Mouse (Mus musculus): Measurements from ENCODE around the gene Hnf1b. TPM values are rescaled to one million over a fixed set of nuclear protein-coding genes. Genes with fewer than 3 reads are reported as not detected.

Gene Hnf1b
- polyA plus RNA-seq, 1 experiment: not detected

DNA sequence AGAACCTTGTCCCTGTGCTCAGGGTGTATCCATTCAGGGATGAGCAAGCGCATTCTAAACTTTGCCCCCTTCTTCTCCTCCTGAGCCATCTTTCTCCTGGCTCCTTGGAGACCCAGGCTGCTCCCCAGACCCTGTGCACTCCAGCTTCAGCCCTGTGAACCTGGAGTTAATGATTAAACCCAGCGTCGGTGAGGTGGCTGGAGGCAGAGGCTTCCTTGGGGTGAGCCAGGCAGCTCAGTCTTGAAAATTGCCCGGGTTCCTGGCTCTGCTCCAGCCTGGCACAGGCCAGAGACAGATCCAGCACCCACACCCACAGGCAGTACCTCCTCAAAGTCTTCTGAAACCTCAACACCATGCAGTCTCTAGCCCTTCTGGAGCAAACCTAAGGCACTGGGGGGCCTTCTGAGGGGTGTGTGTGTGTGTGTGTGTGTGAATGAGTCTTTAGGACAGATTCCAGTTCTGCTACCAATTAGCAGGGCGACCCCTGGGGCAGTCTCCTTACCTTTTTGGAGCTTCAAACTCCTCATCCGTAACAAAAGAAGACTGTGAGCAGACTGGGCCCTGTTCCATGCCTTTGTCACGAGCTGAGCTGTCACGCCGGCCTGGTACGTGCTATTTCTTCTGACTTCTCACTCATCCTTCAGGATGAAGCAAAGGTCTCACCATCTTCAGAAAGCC is 29.9 kb upstream of the Hnf1b start:
- Histone ChIP-seq H3K36me3 (replicated peaks; ENCODE audit: low read length) (no peaks in the 10 kb centered on the region), H3K9me3 (no peaks in the 10 kb centered on the region), H3K4me3 (replicated peaks) (no peak overlapping the region), H3K4me1 (no peaks in the 10 kb centered on the region; the same call in 1 of the 2 replicates), H3K27me3 (replicated peaks) (peaks cover 60% of the 10 kb centered on the region)
- no peak for TF ChIP-seq GATA1 (IDR thresholded peaks at IDR 0.05; ENCODE audit: borderline replicate concordance, low read length)
- TF ChIP-seq FLI1 (IDR thresholded peaks at IDR 0.05; ENCODE audit: low read length): no peak

DNA sequence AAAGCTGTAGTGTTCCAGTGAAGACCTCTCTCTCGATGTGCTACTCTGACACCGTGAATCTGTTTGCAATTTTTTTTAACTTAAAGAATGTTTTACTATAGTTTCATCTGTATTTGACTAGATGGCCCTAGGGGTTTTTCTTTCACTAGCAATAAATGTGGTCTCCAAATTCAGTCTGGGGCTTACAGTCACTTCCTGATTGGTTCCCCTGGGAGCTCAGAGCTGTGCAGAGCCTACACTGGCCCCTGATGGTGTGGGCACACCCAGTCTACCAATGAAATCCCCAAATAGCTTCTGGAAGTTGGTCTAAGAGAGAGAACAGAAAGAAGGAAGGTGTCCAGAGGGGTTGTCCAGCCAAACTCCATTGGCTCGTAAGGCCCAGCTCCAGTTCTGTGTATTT is 23.7 kb upstream of the Hnf1b start:
- Histone ChIP-seq H3K9me3 (no peaks in the 10 kb centered on the region), H3K4me1 (no peaks in the 10 kb centered on the region; the same call in 1 of the 2 replicates), H3K4me3 (replicated peaks) (no peak overlapping the region), H3K27me3 (replicated peaks) (peaks cover 55% of the 10 kb centered on the region), H3K36me3 (replicated peaks; ENCODE audit: low read length) (no peaks in the 10 kb centered on the region)
- TF ChIP-seq GATA1 (IDR thresholded peaks at IDR 0.05; ENCODE audit: borderline replicate concordance, low read length) (no peak), FLI1 (IDR thresholded peaks at IDR 0.05; ENCODE audit: low read length) (no peak)

DNA sequence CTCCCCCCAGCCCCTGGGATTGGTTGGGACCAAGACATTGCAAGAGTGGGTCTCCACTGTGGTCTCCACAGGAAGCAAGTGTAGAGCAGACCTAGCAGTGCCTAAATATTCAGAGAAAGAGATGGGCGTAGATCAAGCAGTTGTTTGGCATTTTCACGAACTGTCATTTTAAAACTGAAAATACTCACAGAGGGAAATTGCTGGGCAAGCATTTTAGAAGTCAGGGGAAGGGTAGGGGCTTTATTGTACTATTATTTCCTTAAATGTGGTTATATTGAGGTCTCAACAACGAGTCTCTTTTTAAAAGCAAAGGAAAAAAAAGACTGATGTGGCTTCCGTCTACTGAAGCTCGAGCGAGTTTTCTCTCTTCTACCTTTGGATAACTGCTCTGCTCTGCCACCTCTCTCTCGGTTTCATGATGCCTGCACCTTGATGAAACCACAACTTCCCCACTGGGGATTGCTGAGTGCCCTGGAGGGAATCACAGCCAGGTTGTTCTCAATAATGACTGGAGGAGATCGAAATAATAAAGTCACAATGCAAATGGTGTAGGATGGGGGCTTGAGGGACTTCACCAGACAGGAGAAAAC is 21.2 kb upstream of the Hnf1b start:
- no peaks in the 10 kb centered on the region for H3K36me3 ChIP-seq (replicated peaks; ENCODE audit: low read length)
- no peaks in the 10 kb centered on the region for H3K9me3 ChIP-seq
- H3K4me3 ChIP-seq (replicated peaks): no peak overlapping the region
- H3K27me3 ChIP-seq (replicated peaks): peaks cover 57% of the 10 kb centered on the region
- TF ChIP-seq FLI1 (IDR thresholded peaks at IDR 0.05; ENCODE audit: low read length) (no peak), GATA1 (IDR thresholded peaks at IDR 0.05; ENCODE audit: borderline replicate concordance, low read length) (no peak)
- H3K4me1 ChIP-seq: no peaks in the 10 kb centered on the region

DNA sequence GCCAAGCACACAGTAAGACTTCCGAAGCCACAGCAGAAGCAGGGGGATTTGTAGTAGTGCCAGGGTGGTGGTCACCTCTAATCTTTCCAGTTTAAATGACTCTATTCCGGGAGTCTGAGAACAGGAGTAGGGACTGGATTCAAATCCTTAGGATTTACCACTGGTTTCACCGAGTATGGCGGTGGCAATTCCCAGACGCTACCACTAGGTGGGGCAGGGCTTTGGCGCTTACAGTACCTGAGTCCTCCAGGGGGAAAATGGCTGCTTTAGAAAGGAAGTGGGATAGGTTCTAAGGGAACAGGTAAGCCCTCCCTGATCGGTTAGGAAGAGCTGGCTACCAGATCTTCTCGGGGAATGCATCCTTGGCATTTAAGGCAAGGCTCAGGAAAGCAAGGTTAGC is 17.5 kb upstream of the Hnf1b start:
- Histone ChIP-seq H3K27me3 (replicated peaks) (peaks cover 53% of the 10 kb centered on the region), H3K36me3 (replicated peaks; ENCODE audit: low read length) (no peaks in the 10 kb centered on the region), H3K9me3 (no peaks in the 10 kb centered on the region), H3K4me1 (no peaks in the 10 kb centered on the region), H3K4me3 (replicated peaks) (no peak overlapping the region)
- TF ChIP-seq FLI1 (IDR thresholded peaks at IDR 0.05; ENCODE audit: low read length) (no peak), GATA1 (IDR thresholded peaks at IDR 0.05; ENCODE audit: borderline replicate concordance, low read length) (no peak)

DNA sequence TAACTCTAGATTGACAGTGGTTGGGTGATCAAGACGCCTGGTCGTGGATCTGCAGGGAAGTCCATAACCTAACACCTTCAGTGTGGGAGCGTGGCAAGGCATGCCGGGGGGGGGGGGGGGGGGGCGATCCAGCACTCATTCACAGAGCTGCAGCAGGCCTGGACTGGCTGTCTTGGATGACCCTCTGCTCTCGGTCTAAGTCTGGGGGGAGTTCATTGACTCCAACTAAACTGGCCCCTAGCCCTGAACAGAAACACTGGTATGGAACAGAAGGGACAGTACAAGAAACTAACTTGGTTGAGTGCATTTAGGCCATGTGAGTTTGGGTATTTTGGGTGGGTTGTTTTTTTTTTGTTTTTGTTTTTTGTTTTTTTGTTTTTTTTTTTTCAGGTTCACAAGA is 16.3 kb upstream of the Hnf1b start:
- H3K27me3 ChIP-seq (replicated peaks): peaks cover 49% of the 10 kb centered on the region
- no peak overlapping the region for H3K4me3 ChIP-seq (replicated peaks)
- H3K9me3 ChIP-seq: no peaks in the 10 kb centered on the region
- no peak for TF ChIP-seq FLI1 (IDR thresholded peaks at IDR 0.05; ENCODE audit: low read length)
- no peak for TF ChIP-seq GATA1 (IDR thresholded peaks at IDR 0.05; ENCODE audit: borderline replicate concordance, low read length)
- no peaks in the 10 kb centered on the region for H3K4me1 ChIP-seq
- no peaks in the 10 kb centered on the region for H3K36me3 ChIP-seq (replicated peaks; ENCODE audit: low read length)

DNA sequence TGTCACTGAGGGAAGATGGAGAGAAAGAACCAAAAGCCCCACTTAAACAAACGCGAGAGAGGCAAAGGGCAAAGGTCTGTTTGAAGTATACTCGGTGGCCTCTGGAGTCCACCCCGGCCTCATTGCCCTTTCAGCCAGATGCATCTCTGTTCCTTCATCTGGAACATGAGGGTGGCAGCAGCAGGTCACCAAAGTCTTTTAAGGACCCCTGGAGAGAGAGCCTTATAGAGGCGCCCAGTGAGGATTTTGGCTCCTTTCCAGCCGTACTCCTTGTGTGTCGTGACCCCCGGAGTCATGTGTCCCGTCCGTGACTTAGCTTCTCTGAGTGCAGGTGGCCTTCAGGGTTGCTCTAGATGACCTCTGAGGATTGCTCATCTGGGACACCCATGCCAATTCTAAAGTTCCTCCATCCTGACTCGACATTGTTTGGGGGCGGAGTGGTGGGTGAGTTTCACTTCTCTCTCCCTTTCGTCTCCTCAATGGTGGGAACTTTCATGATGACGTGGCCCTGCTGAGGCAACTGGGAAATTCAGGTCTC is 15.8 kb upstream of the Hnf1b start:
- no peak overlapping the region for H3K4me3 ChIP-seq (replicated peaks)
- no peak for TF ChIP-seq GATA1 (IDR thresholded peaks at IDR 0.05; ENCODE audit: borderline replicate concordance, low read length)
- no peak for TF ChIP-seq FLI1 (IDR thresholded peaks at IDR 0.05; ENCODE audit: low read length)
- H3K36me3 ChIP-seq (replicated peaks; ENCODE audit: low read length): no peaks in the 10 kb centered on the region
- peaks cover 52% of the 10 kb centered on the region for H3K27me3 ChIP-seq (replicated peaks)
- H3K9me3 ChIP-seq: no peaks in the 10 kb centered on the region
- no peaks in the 10 kb centered on the region for H3K4me1 ChIP-seq

GRCm38 (mm10) chr11:83839451-83839850 is 10.4 kb upstream of the Hnf1b start:
- H3K36me3 ChIP-seq (replicated peaks; ENCODE audit: low read length): no peaks in the 10 kb centered on the region
- H3K4me1 ChIP-seq: peaks cover 3% of the 10 kb centered on the region; the same call in 1 of the 2 replicates
- peaks cover 65% of the 10 kb centered on the region for H3K27me3 ChIP-seq (replicated peaks)
- TF ChIP-seq GATA1 (IDR thresholded peaks at IDR 0.05; ENCODE audit: borderline replicate concordance, low read length): no peak
- no peak for TF ChIP-seq FLI1 (IDR thresholded peaks at IDR 0.05; ENCODE audit: low read length)
- H3K9me3 ChIP-seq: no peaks in the 10 kb centered on the region
- H3K4me3 ChIP-seq (replicated peaks): no peak overlapping the region

DNA sequence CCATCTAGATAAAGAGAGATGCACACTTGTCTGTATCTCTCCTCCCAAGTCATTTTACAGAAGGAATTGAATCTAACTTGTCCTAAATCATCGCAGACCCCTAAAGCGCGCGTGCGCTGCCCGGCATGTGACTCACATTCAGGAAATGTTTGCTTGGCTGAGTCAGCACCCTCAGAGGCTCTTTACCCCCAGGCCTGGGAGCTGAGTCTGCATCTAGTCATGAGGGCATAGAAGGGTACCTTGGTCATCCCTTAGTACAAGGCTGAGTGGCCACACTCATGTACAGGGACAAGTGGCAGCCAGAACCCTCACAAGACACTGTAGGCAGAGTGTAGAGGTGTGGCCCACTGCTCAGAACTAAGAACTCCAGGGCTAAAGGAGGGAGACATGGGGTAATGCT is 6.3 kb upstream of the Hnf1b start:
- Histone ChIP-seq H3K4me3 (replicated peaks) (no peak overlapping the region), H3K36me3 (replicated peaks; ENCODE audit: low read length) (no peaks in the 10 kb centered on the region), H3K4me1 (peaks cover 3% of the 10 kb centered on the region; the same call in 1 of the 2 replicates), H3K9me3 (0 out of 2 replicates have a peak, but pooled peaks cover 4% of the 10 kb centered on the region), H3K27me3 (replicated peaks) (peaks cover 68% of the 10 kb centered on the region)
- no peak for TF ChIP-seq GATA1 (IDR thresholded peaks at IDR 0.05; ENCODE audit: borderline replicate concordance, low read length)
- no peak for TF ChIP-seq FLI1 (IDR thresholded peaks at IDR 0.05; ENCODE audit: low read length)

DNA sequence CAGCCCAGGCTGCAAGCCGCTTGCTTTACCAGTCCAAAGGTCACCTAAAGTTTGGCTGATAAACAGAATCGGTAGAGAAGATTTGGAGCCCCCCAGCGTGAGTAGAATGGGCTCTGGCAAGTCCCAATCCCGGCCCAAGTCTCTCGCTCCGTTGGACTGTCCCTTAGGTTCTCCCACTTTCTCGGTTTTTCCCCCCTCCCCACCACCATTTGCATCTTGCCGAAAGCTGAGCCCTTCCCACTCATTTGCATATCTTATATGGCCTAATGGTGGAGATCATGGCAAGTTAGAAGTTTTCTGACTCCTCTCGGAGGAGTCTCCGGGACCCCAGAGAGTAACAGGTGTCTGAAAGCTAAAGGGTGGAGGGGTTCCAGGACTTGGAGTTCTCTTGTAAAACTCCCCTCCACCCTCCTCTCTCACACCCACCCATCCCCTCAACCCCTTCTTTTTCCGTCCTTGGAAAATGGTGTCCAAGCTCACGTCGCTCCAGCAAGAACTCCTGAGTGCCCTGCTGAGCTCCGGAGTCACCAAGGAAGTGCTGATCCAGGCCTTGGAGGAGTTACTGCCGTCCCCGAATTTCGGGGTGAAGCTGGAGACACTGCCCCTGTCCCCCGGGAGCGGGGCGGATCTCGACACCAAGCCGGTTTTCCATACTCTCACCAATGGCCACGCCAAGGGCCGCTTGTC is 866 bp downstream of the Hnf1b start:
- Histone ChIP-seq H3K27me3 (replicated peaks) (peaks cover 90% of the 10 kb centered on the region), H3K9me3 (0 out of 2 replicates have a peak, but pooled peaks cover 4% of the 10 kb centered on the region), H3K36me3 (replicated peaks; ENCODE audit: low read length) (no peaks in the 10 kb centered on the region), H3K4me3 (replicated peaks) (peak overlapping the region; percentile 18), H3K4me1 (peaks cover 42% of the 10 kb centered on the region)
- no peak for TF ChIP-seq GATA1 (IDR thresholded peaks at IDR 0.05; ENCODE audit: borderline replicate concordance, low read length)
- TF ChIP-seq FLI1 (IDR thresholded peaks at IDR 0.05; ENCODE audit: low read length): no peak
